Mouse (Mus musculus) small intestine, adult 2 months (tissue): ENCODE results near the gene B3galt5. TPM values are rescaled to one million over a fixed set of nuclear protein-coding genes. Genes with fewer than 3 reads are reported as not detected.

ENCODE experiments used
- H3K27ac ChIP-seq: fragments of 200-500 bp; 2 replicates; pipeline ENCODE4 v1.5.1; 2012; ENCODE audit warnings: low read depth, low read length, control low read depth, inconsistent platforms; ENCODE audit not compliant: insufficient read depth
- H3K27me3 ChIP-seq: fragments of 200-500 bp; 2 replicates; pipeline ENCODE4 v1.6.1; 2012; ENCODE audit warnings: mild to moderate bottlenecking, moderate library complexity, low read length, inconsistent platforms; ENCODE audit not compliant: control insufficient read depth, insufficient read depth
- H3K36me3 ChIP-seq: fragments of 200-500 bp; 2 replicates; pipeline ENCODE4 v1.6.1; 2012; ENCODE audit warnings: mild to moderate bottlenecking, low read length, control low read depth, inconsistent platforms; ENCODE audit not compliant: control insufficient read depth, insufficient read depth
- H3K4me1 ChIP-seq: fragments of 200-500 bp; 2 replicates; pipeline ENCODE4 v1.6.1; 2012; ENCODE audit warnings: low read length, inconsistent platforms, mixed read lengths; ENCODE audit not compliant: control insufficient read depth, insufficient read depth, insufficient read length
- H3K4me3 ChIP-seq: fragments of 200-500 bp; 2 replicates; pipeline ENCODE4 v1.5.1; 2012; ENCODE audit warnings: low read depth, mild to moderate bottlenecking, control low read depth, inconsistent platforms, low read length, moderate library complexity
- CTCF ChIP-seq: fragments of 200-500 bp; IDR thresholded peaks from 2 replicates; pipeline ENCODE4 v1.5.1; 2012; ENCODE audit warnings: low read depth, mild to moderate bottlenecking, control low read depth, inconsistent platforms, low read length, moderate library complexity, mixed read lengths; ENCODE audit not compliant: insufficient replicate concordance, insufficient read length; ENCODE audit errors: extremely low read depth
- POLR2A ChIP-seq: fragments of 200-500 bp; IDR thresholded peaks from 2 replicates; pipeline ENCODE4 v1.6.1; 2012; ENCODE audit warnings: low read depth, mild to moderate bottlenecking, control low read depth, inconsistent platforms, low read length, moderate library complexity
- WGBS: fragments of 180-500 bp; shearing (Covaris S2); methylation state at CpG from one replicate; pipeline ENCODE4 v1.1.7; 2018; 5-methylcytosine and 5-hydroxymethylcytosine counted together
- polyA plus RNA-seq: library from polyadenylated mRNA; depleted of rRNA; stranded (reverse); fragments of >200 nt; gene quantifications from 2 replicates; pipeline ENCODE4 v1.2.3, GENCODE M21; 2012

B3galt5 gene
- polyA plus RNA-seq, 1 experiment = 0.34 TPM

GRCm38 (mm10) chr16:96229044-96229555 is 6.5 kb upstream of the B3galt5 start:
- Histone ChIP-seq H3K4me1 (peaks cover 7% of the 10 kb centered on the region; the same call in 1 of the 2 replicates), H3K4me3 (no peak overlapping the region), H3K27me3 (no peaks in the 10 kb centered on the region), H3K27ac (no peak overlapping the region), H3K36me3 (no peaks in the 10 kb centered on the region)
- TF ChIP-seq CTCF (no peak), POLR2A (no peak)
- 73% methylated on average over 8 of the region's 8 CpGs for WGBS

- 30% methylated on average over 11 of the region's 11 CpGs for WGBS
- Histone ChIP-seq H3K36me3 (no peaks in the 10 kb centered on the region), H3K4me1 (peaks cover 7% of the 10 kb centered on the region; the same call in 1 of the 2 replicates), H3K27ac (no peak overlapping the region), H3K27me3 (no peaks in the 10 kb centered on the region), H3K4me3 (no peak overlapping the region)
- TF ChIP-seq POLR2A (no peak), CTCF (peak; percentile 93)
Observed at GRCm38 (mm10) chr16:96230411-96230810, 5.2 kb upstream of the B3galt5 start.

- no peaks in the 10 kb centered on the region for H3K36me3 ChIP-seq
- H3K4me3 ChIP-seq = no peak overlapping the region
- no peak overlapping the region for H3K27ac ChIP-seq
- WGBS = 95% methylated on average over 4 of the region's 4 CpGs
- peaks cover 7% of the 10 kb centered on the region; the same call in 1 of the 2 replicates for H3K4me1 ChIP-seq
- no peak for TF ChIP-seq POLR2A
- TF ChIP-seq CTCF = no peak
- H3K27me3 ChIP-seq = no peaks in the 10 kb centered on the region
Observed at GRCm38 (mm10) chr16:96231251-96231650, 4.3 kb upstream of the B3galt5 start.

DNA sequence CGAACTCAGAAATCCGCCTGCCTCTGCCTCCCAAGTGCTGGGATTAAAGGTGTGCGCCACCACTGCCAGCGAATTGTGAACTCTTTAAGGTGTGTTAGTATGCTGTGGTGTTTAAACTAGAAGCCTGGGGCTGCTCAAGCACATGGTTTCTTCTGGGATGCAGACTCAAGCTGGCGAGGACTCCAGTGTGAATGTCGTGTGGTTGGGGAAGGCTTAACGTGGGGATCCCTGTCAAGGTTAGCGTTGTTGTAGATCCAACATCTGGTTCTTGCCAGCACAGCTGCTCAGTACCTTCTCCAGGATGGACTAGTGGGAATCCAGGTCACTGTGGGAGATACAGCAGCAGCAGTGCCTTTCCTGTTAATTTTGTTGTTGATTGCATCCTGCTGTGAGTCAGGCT is 3.6 kb upstream of the B3galt5 start:
- Histone ChIP-seq H3K36me3 (no peaks in the 10 kb centered on the region), H3K4me3 (no peak overlapping the region), H3K27me3 (no peaks in the 10 kb centered on the region), H3K27ac (no peak overlapping the region), H3K4me1 (peaks cover 7% of the 10 kb centered on the region; the same call in 1 of the 2 replicates)
- TF ChIP-seq CTCF = no peak
- no peak for TF ChIP-seq POLR2A
- WGBS = 88% methylated on average over 8 of the region's 8 CpGs

GRCm38 (mm10) chr16:96233996-96234395 is 1.6 kb upstream of the B3galt5 start:
- Histone ChIP-seq H3K4me1 (no peaks in the 10 kb centered on the region), H3K27me3 (no peaks in the 10 kb centered on the region), H3K27ac (no peak overlapping the region), H3K4me3 (no peak overlapping the region), H3K36me3 (no peaks in the 10 kb centered on the region)
- TF ChIP-seq POLR2A = no peak
- no peak for TF ChIP-seq CTCF
- 89% methylated on average over 8 of the region's 8 CpGs for WGBS

GRCm38 (mm10) chr16:96244496-96244895 is 8.9 kb downstream of the B3galt5 start:
- no peak for TF ChIP-seq CTCF
- no peak for TF ChIP-seq POLR2A
- Histone ChIP-seq H3K27me3 (no peaks in the 10 kb centered on the region), H3K4me3 (no peak overlapping the region), H3K4me1 (no peaks in the 10 kb centered on the region), H3K36me3 (no peaks in the 10 kb centered on the region), H3K27ac (no peak overlapping the region)
- 72% methylated on average over 6 of the region's 6 CpGs for WGBS

DNA sequence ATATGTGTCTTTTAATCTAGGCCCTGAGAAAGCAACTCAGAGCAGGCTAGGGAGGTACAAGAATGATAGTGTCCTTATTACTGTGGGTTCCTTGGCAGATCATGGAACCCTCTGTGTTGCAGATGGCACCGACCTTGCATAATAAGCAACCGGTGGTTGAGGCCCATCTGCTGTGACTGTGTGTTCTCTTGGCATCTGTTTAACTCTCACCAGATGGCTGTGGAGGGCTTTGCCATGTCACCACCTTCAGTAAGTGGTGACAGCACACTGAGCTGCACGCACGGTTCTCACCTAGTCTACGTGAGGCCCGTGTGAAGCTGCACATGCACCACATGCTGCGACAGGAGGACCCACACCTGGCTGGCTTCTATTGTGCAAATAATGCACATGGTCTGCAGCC is 14.0 kb downstream of the B3galt5 start:
- no peaks in the 10 kb centered on the region for H3K36me3 ChIP-seq
- H3K4me3 ChIP-seq = no peak overlapping the region
- no peak overlapping the region for H3K27ac ChIP-seq
- H3K4me1 ChIP-seq = no peaks in the 10 kb centered on the region
- TF ChIP-seq CTCF (no peak), POLR2A (no peak)
- H3K27me3 ChIP-seq = no peaks in the 10 kb centered on the region
- 83% methylated on average over 7 of the region's 7 CpGs for WGBS

DNA sequence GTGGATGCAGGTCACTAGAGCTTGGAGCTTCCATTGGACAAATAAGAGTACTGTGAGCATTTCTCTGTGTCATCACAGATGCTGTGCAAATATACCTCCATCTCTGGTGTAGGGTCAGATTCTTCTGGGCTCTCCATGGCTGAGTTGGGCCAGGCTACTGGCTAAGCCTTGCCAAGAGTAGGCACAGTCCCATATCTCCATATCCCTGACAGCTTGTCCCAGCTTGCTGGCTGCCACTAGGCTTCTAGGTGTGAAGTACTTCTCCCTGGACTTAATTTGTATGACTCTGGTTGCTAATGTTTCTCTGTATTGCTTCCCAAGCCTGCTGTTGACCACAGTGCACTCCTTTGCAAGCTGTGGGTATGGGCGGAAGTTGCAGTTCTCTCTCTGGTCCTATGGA is 16.5 kb downstream of the B3galt5 start:
- H3K27ac ChIP-seq = no peak overlapping the region
- 90% methylated on average over 1 of the region's 1 CpGs for WGBS
- TF ChIP-seq POLR2A (no peak), CTCF (no peak)
- H3K4me3 ChIP-seq = no peak overlapping the region
- H3K27me3 ChIP-seq = no peaks in the 10 kb centered on the region
- no peaks in the 10 kb centered on the region for H3K4me1 ChIP-seq
- H3K36me3 ChIP-seq = no peaks in the 10 kb centered on the region
